Mouse (Mus musculus): Measurements from ENCODE around the gene Slc22a3. TPM values are rescaled to one million over a fixed set of nuclear protein-coding genes. Genes with fewer than 3 reads are reported as not detected.

The Slc22a3 gene
- polyA plus RNA-seq, 1 experiment, result 3.3 TPM

GRCm38 (mm10) chr17:12505708-12506107, 1.8 kb downstream of the Slc22a3 start:
- no peaks in the 10 kb centered on the region for H3K27me3 ChIP-seq (ENCODE audit: control insufficient read depth, insufficient read depth, low read length)
- TF ChIP-seq CTCF (IDR thresholded peaks at IDR 0.05; ENCODE audit: borderline replicate concordance, control insufficient read depth, extremely low read depth, insufficient read depth, low read length, poor library complexity) (no peak), POLR2A (IDR thresholded peaks at IDR 0.05; ENCODE audit: control insufficient read depth, extremely low read depth, insufficient read depth, low read length, poor library complexity) (no peak)
- 10% methylated on average over 6 of the region's 6 CpGs for WGBS
- peaks cover 20% of the 10 kb centered on the region for H3K4me1 ChIP-seq (replicated peaks; ENCODE audit: control insufficient read depth, insufficient read depth, low read length)
- H3K36me3 ChIP-seq (ENCODE audit: control insufficient read depth, insufficient read depth, low read length), result no peaks in the 10 kb centered on the region
- H3K27ac ChIP-seq (ENCODE audit: control insufficient read depth, insufficient read depth, low read length), result no peak overlapping the region
- no peak for DNase-seq
- H3K4me3 ChIP-seq (ENCODE audit: control insufficient read depth, insufficient read depth, low read length), result no peak overlapping the region

- H3K27me3 ChIP-seq (ENCODE audit: control insufficient read depth, insufficient read depth, low read length), result no peaks in the 10 kb centered on the region
- WGBS, result 86% methylated on average over 8 of the region's 8 CpGs
- H3K27ac ChIP-seq (ENCODE audit: control insufficient read depth, insufficient read depth, low read length), result no peak overlapping the region
- no peak for DNase-seq
- H3K4me3 ChIP-seq (ENCODE audit: control insufficient read depth, insufficient read depth, low read length), result no peak overlapping the region
- TF ChIP-seq CTCF (IDR thresholded peaks at IDR 0.05; ENCODE audit: borderline replicate concordance, control insufficient read depth, extremely low read depth, insufficient read depth, low read length, poor library complexity) (no peak), POLR2A (IDR thresholded peaks at IDR 0.05; ENCODE audit: control insufficient read depth, extremely low read depth, insufficient read depth, low read length, poor library complexity) (no peak)
- H3K4me1 ChIP-seq (replicated peaks; ENCODE audit: control insufficient read depth, insufficient read depth, low read length), result peaks cover 13% of the 10 kb centered on the region
- H3K36me3 ChIP-seq (ENCODE audit: control insufficient read depth, insufficient read depth, low read length), result no peaks in the 10 kb centered on the region
Observed at GRCm38 (mm10) chr17:12499426-12499825, 8.1 kb downstream of the Slc22a3 start.

- no peak overlapping the region for H3K4me3 ChIP-seq (ENCODE audit: control insufficient read depth, insufficient read depth, low read length)
- H3K4me1 ChIP-seq (replicated peaks; ENCODE audit: control insufficient read depth, insufficient read depth, low read length), result peaks cover 26% of the 10 kb centered on the region
- no peak for DNase-seq
- H3K36me3 ChIP-seq (ENCODE audit: control insufficient read depth, insufficient read depth, low read length), result no peaks in the 10 kb centered on the region
- H3K27me3 ChIP-seq (ENCODE audit: control insufficient read depth, insufficient read depth, low read length), result no peaks in the 10 kb centered on the region
- TF ChIP-seq POLR2A (IDR thresholded peaks at IDR 0.05; ENCODE audit: control insufficient read depth, extremely low read depth, insufficient read depth, low read length, poor library complexity) (no peak), CTCF (IDR thresholded peaks at IDR 0.05; ENCODE audit: borderline replicate concordance, control insufficient read depth, extremely low read depth, insufficient read depth, low read length, poor library complexity) (no peak)
- H3K27ac ChIP-seq (ENCODE audit: control insufficient read depth, insufficient read depth, low read length), result no peak overlapping the region
- 45% methylated on average over 3 of the region's 3 CpGs for WGBS
Observed at GRCm38 (mm10) chr17:12495558-12495957, 11.9 kb downstream of the Slc22a3 start.

DNA sequence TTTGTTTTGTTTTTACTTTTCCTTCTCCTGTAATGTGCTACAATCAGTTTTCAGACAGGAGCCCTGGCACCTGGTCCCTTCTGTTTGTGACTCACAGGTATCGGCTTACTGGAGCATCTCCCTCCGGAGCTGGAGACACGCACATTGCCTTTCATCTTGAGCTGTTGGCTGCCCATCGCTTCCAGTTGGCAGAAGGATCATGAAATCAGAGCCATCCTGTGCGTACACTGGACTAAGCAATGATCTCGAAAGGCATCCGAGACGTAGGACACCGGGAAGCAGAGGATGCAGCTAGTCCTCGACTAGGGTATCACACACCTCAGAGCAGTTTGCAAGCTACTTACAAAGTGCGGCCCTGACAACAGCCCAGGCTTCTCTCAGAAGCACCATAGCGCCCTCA, 15.9 kb downstream of the Slc22a3 start:
- Histone ChIP-seq H3K27ac (ENCODE audit: control insufficient read depth, insufficient read depth, low read length) (no peak overlapping the region), H3K4me3 (ENCODE audit: control insufficient read depth, insufficient read depth, low read length) (no peak overlapping the region), H3K27me3 (ENCODE audit: control insufficient read depth, insufficient read depth, low read length) (no peaks in the 10 kb centered on the region), H3K4me1 (replicated peaks; ENCODE audit: control insufficient read depth, insufficient read depth, low read length) (peaks cover 26% of the 10 kb centered on the region), H3K36me3 (ENCODE audit: control insufficient read depth, insufficient read depth, low read length) (no peaks in the 10 kb centered on the region)
- WGBS, result 97% methylated on average over 12 of the region's 12 CpGs
- DNase-seq, result no peak
- TF ChIP-seq POLR2A (IDR thresholded peaks at IDR 0.05; ENCODE audit: control insufficient read depth, extremely low read depth, insufficient read depth, low read length, poor library complexity) (no peak), CTCF (IDR thresholded peaks at IDR 0.05; ENCODE audit: borderline replicate concordance, control insufficient read depth, extremely low read depth, insufficient read depth, low read length, poor library complexity) (no peak)

DNA sequence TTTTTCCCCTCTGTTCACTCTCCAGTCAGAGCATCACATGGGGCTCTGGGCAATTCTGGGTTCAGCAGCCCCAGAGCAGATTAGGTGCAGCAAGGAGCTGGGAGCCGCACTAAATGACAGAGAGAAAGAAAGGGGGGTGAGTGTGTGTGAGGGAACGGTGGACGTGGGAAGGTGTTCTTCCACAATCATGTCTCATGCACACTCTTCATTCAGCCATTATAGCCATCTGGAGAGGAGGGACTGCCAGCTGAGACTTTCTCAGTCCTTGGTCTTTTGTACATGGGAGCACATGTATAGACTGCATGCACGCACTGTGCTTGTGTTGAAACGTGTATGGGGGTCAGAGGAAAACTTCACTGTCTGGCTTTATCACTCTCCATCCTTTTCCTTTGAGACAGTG, 17.6 kb downstream of the Slc22a3 start:
- TF ChIP-seq POLR2A (IDR thresholded peaks at IDR 0.05; ENCODE audit: control insufficient read depth, extremely low read depth, insufficient read depth, low read length, poor library complexity), result no peak
- no peak for TF ChIP-seq CTCF (IDR thresholded peaks at IDR 0.05; ENCODE audit: borderline replicate concordance, control insufficient read depth, extremely low read depth, insufficient read depth, low read length, poor library complexity)
- no peaks in the 10 kb centered on the region for H3K27me3 ChIP-seq (ENCODE audit: control insufficient read depth, insufficient read depth, low read length)
- 93% methylated on average over 5 of the region's 5 CpGs for WGBS
- no peak overlapping the region for H3K27ac ChIP-seq (ENCODE audit: control insufficient read depth, insufficient read depth, low read length)
- peaks cover 17% of the 10 kb centered on the region for H3K4me1 ChIP-seq (replicated peaks; ENCODE audit: control insufficient read depth, insufficient read depth, low read length)
- no peak for DNase-seq
- H3K4me3 ChIP-seq (ENCODE audit: control insufficient read depth, insufficient read depth, low read length), result no peak overlapping the region
- H3K36me3 ChIP-seq (ENCODE audit: control insufficient read depth, insufficient read depth, low read length), result no peaks in the 10 kb centered on the region

- TF ChIP-seq CTCF (IDR thresholded peaks at IDR 0.05; ENCODE audit: borderline replicate concordance, control insufficient read depth, extremely low read depth, insufficient read depth, low read length, poor library complexity) (no peak), POLR2A (IDR thresholded peaks at IDR 0.05; ENCODE audit: control insufficient read depth, extremely low read depth, insufficient read depth, low read length, poor library complexity) (no peak)
- 99% methylated on average over 3 of the region's 3 CpGs for WGBS
- DNase-seq, result no peak
Observed at GRCm38 (mm10) chr17:12485657-12486056, 21.8 kb downstream of the Slc22a3 start.

DNA sequence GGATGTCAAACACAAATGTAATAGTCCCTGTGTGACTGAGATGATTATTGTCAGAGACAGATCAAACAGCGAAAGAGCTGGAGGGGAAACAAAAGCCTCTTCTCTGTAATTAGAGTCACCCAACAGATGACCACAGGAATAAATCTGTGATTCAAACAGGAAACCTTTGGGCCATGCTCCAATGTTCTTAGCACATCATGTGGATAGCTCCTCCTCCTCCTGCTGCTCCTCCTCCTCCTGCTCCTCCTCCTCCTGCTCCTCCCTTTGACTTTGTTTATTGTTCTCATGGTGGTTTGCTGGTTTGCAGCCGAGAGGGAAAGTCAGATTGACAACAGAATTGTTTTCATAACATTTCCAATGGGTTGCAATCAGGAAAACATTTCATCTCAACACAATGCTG, 28.1 kb downstream of the Slc22a3 start:
- WGBS, result 67% methylated on average over 2 of the region's 2 CpGs
- no peak overlapping the region for H3K27ac ChIP-seq (ENCODE audit: control insufficient read depth, insufficient read depth, low read length)
- no peak for DNase-seq

More at GRCm38 (mm10) chr17:12485657-12486056, 21.8 kb downstream of the Slc22a3 start:
- H3K36me3 ChIP-seq (ENCODE audit: control insufficient read depth, insufficient read depth, low read length), result no peaks in the 10 kb centered on the region
- no peaks in the 10 kb centered on the region for H3K27me3 ChIP-seq (ENCODE audit: control insufficient read depth, insufficient read depth, low read length)
- H3K27ac ChIP-seq (ENCODE audit: control insufficient read depth, insufficient read depth, low read length), result no peak overlapping the region
- H3K4me3 ChIP-seq (ENCODE audit: control insufficient read depth, insufficient read depth, low read length), result no peak overlapping the region
- H3K4me1 ChIP-seq (replicated peaks; ENCODE audit: control insufficient read depth, insufficient read depth, low read length), result 0 out of 2 replicates have a peak, but pooled peaks cover 5% of the 10 kb centered on the region

More for the DNA sequence above, 28.1 kb downstream of the Slc22a3 start:
- H3K4me1 ChIP-seq (replicated peaks; ENCODE audit: control insufficient read depth, insufficient read depth, low read length), result peaks cover under 1% of the 10 kb centered on the region
- no peaks in the 10 kb centered on the region for H3K36me3 ChIP-seq (ENCODE audit: control insufficient read depth, insufficient read depth, low read length)
- H3K27me3 ChIP-seq (ENCODE audit: control insufficient read depth, insufficient read depth, low read length), result no peaks in the 10 kb centered on the region
- TF ChIP-seq POLR2A (IDR thresholded peaks at IDR 0.05; ENCODE audit: control insufficient read depth, extremely low read depth, insufficient read depth, low read length, poor library complexity), result no peak
- no peak for TF ChIP-seq CTCF (IDR thresholded peaks at IDR 0.05; ENCODE audit: borderline replicate concordance, control insufficient read depth, extremely low read depth, insufficient read depth, low read length, poor library complexity)
- H3K4me3 ChIP-seq (ENCODE audit: control insufficient read depth, insufficient read depth, low read length), result no peak overlapping the region
